In genomic region chr16:67776091-67776490, GRCm38 (mm10) we compare ENCODE assay signal across 8 mouse cellular contexts.
DNase-seq lines count a peak whose midpoint lies in the region; ATAC-seq and TF ChIP-seq lines count a peak whose summit lies in the region.

No protein-coding gene starts in this region.

- no peaks in the 10 kb centered on the region for H3K27me3 ChIP-seq in intestine, postnatal 0 days (replicated peaks; ENCODE audit: control insufficient read depth, insufficient read depth, low read length)
- H3K27me3 ChIP-seq in intestine, embryonic 15.5 days (replicated peaks) = no peaks in the 10 kb centered on the region
- H3K27me3 ChIP-seq in E14TG2a.4 (ENCODE audit: insufficient read depth, low read length) = no peaks in the 10 kb centered on the region

- H3K36me3 ChIP-seq in intestine, postnatal 0 days (ENCODE audit: control insufficient read depth, insufficient read depth) = no peaks in the 10 kb centered on the region
- no peaks in the 10 kb centered on the region for H3K36me3 ChIP-seq in intestine, embryonic 15.5 days
- H3K36me3 ChIP-seq in E14TG2a.4 (ENCODE audit: insufficient read depth, low read length) = no peaks in the 10 kb centered on the region

- peak; percentile 53 for TF ChIP-seq CTCF in intestine, postnatal 0 days (IDR thresholded peaks at IDR 0.05; ENCODE audit: low read depth)
- peak; percentile 69 for TF ChIP-seq CTCF in E14TG2a.4 (conservative IDR thresholded peaks at IDR 0.05; ENCODE audit: low read length)
- TF ChIP-seq CTCF in lung, adult 2 months (IDR thresholded peaks at IDR 0.05; ENCODE audit: insufficient read depth, low read length) = no peak

- H3K9ac ChIP-seq in intestine, postnatal 0 days (ENCODE audit: low read depth, low read length) = no peak overlapping the region
- H3K9ac ChIP-seq in intestine, embryonic 15.5 days = no peak overlapping the region

- TF ChIP-seq POLR2A in lung, adult 2 months (IDR thresholded peaks at IDR 0.05; ENCODE audit: borderline replicate concordance, extremely low read depth, low read depth, low read length) = no peak

- no peak overlapping the region for H3K4me2 ChIP-seq in intestine, postnatal 0 days (replicated peaks; ENCODE audit: low read depth)
- no peak overlapping the region for H3K4me2 ChIP-seq in intestine, embryonic 15.5 days (replicated peaks)

- no peak for ATAC-seq in intestine, postnatal 0 days
- no peak for ATAC-seq in intestine, embryonic 15.5 days
- ATAC-seq in erythroblast, adult 5-6 weeks (replicated peaks; ENCODE audit: low FRiP score, poor library complexity, severe bottlenecking) = no peak

- H3K9me3 ChIP-seq in intestine, postnatal 0 days (ENCODE audit: control insufficient read depth) = no peaks in the 10 kb centered on the region
- no peaks in the 10 kb centered on the region for H3K9me3 ChIP-seq in intestine, embryonic 15.5 days
- no peaks in the 10 kb centered on the region for H3K9me3 ChIP-seq in E14TG2a.4 (ENCODE audit: low read length)

- no peak overlapping the region for H3K4me3 ChIP-seq in intestine, postnatal 0 days (ENCODE audit: low read depth, low read length)
- no peak overlapping the region for H3K4me3 ChIP-seq in intestine, embryonic 15.5 days (replicated peaks)
- H3K4me3 ChIP-seq in E14TG2a.4 (replicated peaks; ENCODE audit: low read length) = no peak overlapping the region
- H3K4me3 ChIP-seq in lung, adult 2 months (replicated peaks; ENCODE audit: extremely low read depth, low read depth, low read length) = no peak overlapping the region

- peak; percentile 18 for DNase-seq in WW6 (ENCODE audit: low read depth, low spot score)
- peak; percentile 24 for DNase-seq in embryo, embryonic 9.5 days (ENCODE audit: extremely low spot score)
- DNase-seq in lung, adult 2 months = peak; percentile 8
- DNase-seq in spleen, postnatal 14 days (ENCODE audit: low spot score in 2 of 2) = no peak

- H3K27ac ChIP-seq in intestine, postnatal 0 days (ENCODE audit: low read depth, low read length) = no peak overlapping the region
- no peak overlapping the region for H3K27ac ChIP-seq in intestine, embryonic 15.5 days

- WGBS in intestine, postnatal 0 days = 44% methylated on average over 3 of the region's 3 CpGs
- WGBS in intestine, embryonic 15.5 days = 51% methylated on average over 3 of the region's 3 CpGs
- 47% methylated on average over 3 of the region's 3 CpGs for WGBS in lung, adult 2 months

- no peaks in the 10 kb centered on the region for H3K4me1 ChIP-seq in intestine, postnatal 0 days (replicated peaks; ENCODE audit: control insufficient read depth, insufficient read depth, low read length)
- H3K4me1 ChIP-seq in intestine, embryonic 15.5 days (replicated peaks) = no peaks in the 10 kb centered on the region
- no peaks in the 10 kb centered on the region for H3K4me1 ChIP-seq in E14TG2a.4 (replicated peaks; ENCODE audit: low read depth, low read length)
- no peaks in the 10 kb centered on the region for H3K4me1 ChIP-seq in lung, adult 2 months (ENCODE audit: control insufficient read depth, insufficient read depth, low read length)

Comparison
In these comparisons a context has a peak if more than half of its experiments do, and no peak if none do; other contexts are left out.
1. DNase-seq: peak in WW6 (single experiment), embryo, embryonic 9.5 days (single experiment) and lung, adult 2 months (single experiment); none in spleen, postnatal 14 days (0 of 2).